Mouse (Mus musculus): Measurements from ENCODE around the gene Smarcc2. TPM values are rescaled to one million over a fixed set of nuclear protein-coding genes. Genes with fewer than 3 reads are reported as not detected.

Smarcc2 gene
- total RNA-seq, 2 experiments from 2014 or later: 228 to 242 TPM

Small RNAs within 50 kb of the gene (microRNA-seq; reads per million reads assigned to microRNA genes)
- 0 to 0.37 reads per million in 2 experiments for gene Mir6916
- gene Mir8105: 1.8 to 2.0 reads per million in 2 experiments

Other genes starting within 250 kb of the Smarcc2 start
- 10 to 100 TPM in 1 of 2 experiments, 1 to 10 TPM in 1; 8.5 to 10.6 TPM for gene Spryd4, start 247.4 kb upstream of the Smarcc2 start, total RNA-seq (2021)
- not detected for gene Mip, start 233.4 kb upstream of the Smarcc2 start, total RNA-seq (2021)
- gene Timeless, start 227.2 kb upstream of the Smarcc2 start, total RNA-seq (2021): 1 to 10 TPM; 4.3 to 5.6 TPM
- gene Apon, start 205.2 kb upstream of the Smarcc2 start, total RNA-seq (2021): not detected
- gene Apof, start 190.6 kb upstream of the Smarcc2 start, total RNA-seq (2021): not detected
- gene Stat2, start 188.7 kb upstream of the Smarcc2 start, total RNA-seq (2021): 10 to 100 TPM; 27.8 to 30.0 TPM
- 1 to 10 TPM in 1 of 2 experiments, under 1 TPM in 1; 0.84 to 1.1 TPM for gene Il23a, start 160.5 kb upstream of the Smarcc2 start, total RNA-seq (2021)
- 10 to 100 TPM; 12.3 to 17.4 TPM for gene Pan2, start 155.9 kb upstream of the Smarcc2 start, total RNA-seq (2021)
- gene Cnpy2, start 136.8 kb upstream of the Smarcc2 start, total RNA-seq (2021): 10 to 100 TPM; 81.1 to 92.0 TPM
- gene Cs, start 121.5 kb upstream of the Smarcc2 start, total RNA-seq (2021): 100 to 1,000 TPM; 232 to 242 TPM
- gene Coq10a, start 90.3 kb upstream of the Smarcc2 start, total RNA-seq (2021): 10 to 100 TPM; 52.9 to 53.5 TPM
- gene Ankrd52, start 82.1 kb upstream of the Smarcc2 start, total RNA-seq (2021): 10 to 100 TPM; 54.7 to 69.5 TPM
- gene Slc39a5, start 58.0 kb upstream of the Smarcc2 start, total RNA-seq (2021): not detected
- gene Nabp2, start 47.8 kb upstream of the Smarcc2 start, total RNA-seq (2021): 100 to 1,000 TPM in 1 of 2 experiments, 10 to 100 TPM in 1; 96.7 to 101 TPM
- 10 to 100 TPM; 68.0 to 76.9 TPM for gene Rnf41, start 47.6 kb upstream of the Smarcc2 start, total RNA-seq (2021)
- 100 to 1,000 TPM; 551 to 619 TPM for gene Myl6, start 34.9 kb downstream of the Smarcc2 start, total RNA-seq (2021)
- 10 to 100 TPM; 17.4 to 18.9 TPM for gene Myl6b, start 39.4 kb downstream of the Smarcc2 start, total RNA-seq (2021)
- 1 to 10 TPM; 4.6 to 5.0 TPM for gene Esyt1, start 66.6 kb downstream of the Smarcc2 start, total RNA-seq (2021)
- 10 to 100 TPM; 13.2 to 14.8 TPM for gene Zc3h10, start 88.5 kb downstream of the Smarcc2 start, total RNA-seq (2021)
- gene Rpl41, start 90.1 kb downstream of the Smarcc2 start, total RNA-seq (2021): 1,000 to 10,000 TPM; 1,459 to 1,623 TPM
- gene Pa2g4, start 106.7 kb downstream of the Smarcc2 start, total RNA-seq (2021): 10 to 100 TPM; 62.9 to 65.3 TPM
- gene Erbb3, start 130.4 kb downstream of the Smarcc2 start, total RNA-seq (2021): 1 to 10 TPM; 9.7 to 10.0 TPM
- gene Rps26, start 167.5 kb downstream of the Smarcc2 start, total RNA-seq (2021): 100 to 1,000 TPM; 321 to 324 TPM
- gene Ikzf4, start 186.7 kb downstream of the Smarcc2 start, total RNA-seq (2021): 10 to 100 TPM; 10.7 to 17.2 TPM
- 10 to 100 TPM; 11.4 to 13.3 TPM for gene Suox, start 214.8 kb downstream of the Smarcc2 start, total RNA-seq (2021)
- gene Rab5b, start 237.0 kb downstream of the Smarcc2 start, total RNA-seq (2021): 100 to 1,000 TPM; 130 to 136 TPM
- under 1 TPM; 0.49 to 0.62 TPM for gene Pmel, start 244.9 kb downstream of the Smarcc2 start, total RNA-seq (2021)
- 1 to 10 TPM; 2.7 to 4.0 TPM for gene Cdk2, start 245.8 kb downstream of the Smarcc2 start, total RNA-seq (2021)

Measured in layer of hippocampus, postnatal 25 days (tissue).